Mouse (Mus musculus) E14TG2a.4 (cell line): Measurements from ENCODE around the gene Ndufs1.
A peak's percentile ranks its signal among the peaks of the same experiment; 100 is the strongest.

Experiments used
- CTCF ChIP-seq: conservative IDR thresholded peaks from 2 replicates; pipeline ENCODE4 v1.5.1; 2014; ENCODE audit warnings: low read length
- NANOG ChIP-seq: IDR thresholded peaks from 2 replicates; pipeline ENCODE4 v1.6.1; 2014; ENCODE audit warnings: borderline replicate concordance, low read length, mixed read lengths

DNA sequence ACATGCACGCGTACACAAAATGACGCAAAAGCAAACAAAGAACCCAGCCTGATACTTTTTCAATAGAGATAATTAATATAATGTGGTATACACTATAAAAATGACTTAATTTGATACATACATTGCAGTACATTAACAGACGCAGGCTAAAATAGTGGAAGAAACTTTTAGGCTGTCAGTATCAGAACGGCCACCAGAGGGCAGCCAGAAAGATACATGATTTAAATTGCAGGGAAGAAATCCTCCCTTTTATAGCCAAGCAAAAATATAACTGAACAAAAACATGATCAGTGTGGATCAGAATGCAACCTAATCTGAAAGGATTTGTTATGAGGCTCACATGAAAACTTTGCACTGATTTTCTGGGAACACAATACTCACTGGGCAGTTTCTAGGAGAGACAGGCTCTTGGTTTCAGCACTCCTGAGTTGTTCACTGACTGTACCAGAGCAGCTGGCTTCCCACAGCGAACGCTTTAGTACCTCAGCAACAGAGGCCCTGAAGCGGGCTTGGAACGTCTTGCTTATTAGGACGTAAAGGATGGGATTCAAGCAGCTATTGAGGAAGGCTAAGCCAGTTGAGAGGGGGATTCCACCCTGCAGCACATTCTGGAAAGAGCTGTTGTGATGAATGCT lies 6.1 kb upstream of the Ndufs1 start:
- peak; percentile 79 for TF ChIP-seq CTCF
- no peak for TF ChIP-seq NANOG
